Mouse (Mus musculus) large intestine, adult 2 months (tissue): ENCODE measurements around the gene Hmga2. TPM values are rescaled to one million over a fixed set of nuclear protein-coding genes. Genes with fewer than 3 reads are reported as not detected.

Experiments
- DNase-seq: peaks from one replicate; pipeline ENCODE4 v3.0.0-alpha.2; 2012; ENCODE audit warnings: low read depth, low spot score
- WGBS: fragments of 180-500 bp; shearing (Covaris S2); methylation state at CpG from one replicate; pipeline ENCODE4 v1.1.7; 2018; 5-methylcytosine and 5-hydroxymethylcytosine counted together
- polyA plus RNA-seq: library from polyadenylated mRNA; depleted of rRNA; stranded (reverse); fragments of >200 nt; gene quantifications from 2 replicates; pipeline ENCODE4 v1.2.3, GENCODE M21; 2012

Hmga2 gene
- polyA plus RNA-seq, 1 experiment: 1.1 TPM

DNA sequence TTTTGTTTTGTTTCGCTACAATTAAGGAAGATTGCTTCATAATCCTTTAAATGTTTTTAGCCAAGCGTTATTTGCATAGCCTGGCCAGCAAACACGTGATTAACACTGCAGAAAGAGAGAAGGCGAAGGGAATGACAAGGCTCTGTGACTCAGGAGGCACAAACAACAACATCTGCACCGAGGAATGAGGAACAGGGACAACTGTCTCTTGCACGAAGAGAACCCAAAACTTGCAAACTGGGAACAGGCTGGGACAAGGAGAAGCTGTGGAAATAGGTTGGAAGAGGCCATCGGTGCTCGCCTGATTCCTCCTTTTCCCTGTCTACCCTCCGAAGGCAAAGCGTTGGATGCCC is 47.1 kb downstream of the Hmga2 start:
- WGBS: 42% methylated on average over 10 of the region's 10 CpGs
- no peak for DNase-seq

- no peak for DNase-seq
- WGBS: 18% methylated on average over 33 of the region's 33 CpGs
These were observed 47.7 kb downstream of the Hmga2 start for GRCm38 (mm10) chr10:120428430-120429198.

GRCm38 (mm10) chr10:120426086-120426610 is 50.1 kb downstream of the Hmga2 start:
- no peak for DNase-seq
- 79% methylated on average over 14 of the region's 14 CpGs for WGBS

DNA sequence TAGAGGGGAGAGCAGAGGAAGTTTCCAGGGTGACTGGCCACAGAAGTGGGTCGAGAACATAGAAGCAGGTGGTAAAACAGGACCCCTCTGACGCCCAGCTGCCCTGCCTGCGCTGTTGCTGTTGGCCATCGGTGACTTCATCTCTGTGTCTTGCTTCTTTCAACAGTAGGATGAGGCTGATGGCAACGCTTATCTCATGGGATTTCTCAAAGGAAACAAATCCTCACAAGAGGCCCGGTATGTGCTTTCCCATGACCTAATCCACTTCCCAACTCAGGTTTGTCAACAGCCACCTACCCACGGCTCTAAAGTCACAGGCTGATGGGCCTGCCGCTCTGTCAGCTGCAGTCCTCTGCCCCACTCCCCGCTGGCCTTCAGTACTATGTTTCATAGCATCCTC is 52.3 kb downstream of the Hmga2 start:
- DNase-seq: no peak
- WGBS: 75% methylated on average over 9 of the region's 9 CpGs

DNA sequence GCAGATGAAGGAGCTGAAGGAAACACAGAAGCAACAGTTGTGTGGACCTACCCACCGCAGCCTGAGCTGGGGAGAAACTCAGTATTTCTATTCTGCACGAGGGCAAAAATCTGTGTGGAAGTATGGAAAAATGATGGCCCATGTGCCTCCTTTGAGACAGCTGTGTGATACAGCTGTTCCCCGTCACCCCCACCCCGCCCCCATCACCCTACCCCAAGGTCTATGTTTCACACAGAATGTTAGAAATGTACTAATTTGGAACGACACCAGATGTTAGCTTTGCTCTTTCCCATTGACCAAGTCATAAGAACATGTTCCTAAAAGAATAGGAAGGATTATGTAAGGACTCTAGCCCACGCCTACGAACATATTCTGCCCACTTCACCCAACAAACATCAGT is 53.0 kb downstream of the Hmga2 start:
- WGBS: 72% methylated on average over 7 of the region's 7 CpGs
- DNase-seq: no peak

GRCm38 (mm10) chr10:120422820-120423219 is 53.4 kb downstream of the Hmga2 start:
- WGBS: 22% methylated on average over 4 of the region's 4 CpGs

DNA sequence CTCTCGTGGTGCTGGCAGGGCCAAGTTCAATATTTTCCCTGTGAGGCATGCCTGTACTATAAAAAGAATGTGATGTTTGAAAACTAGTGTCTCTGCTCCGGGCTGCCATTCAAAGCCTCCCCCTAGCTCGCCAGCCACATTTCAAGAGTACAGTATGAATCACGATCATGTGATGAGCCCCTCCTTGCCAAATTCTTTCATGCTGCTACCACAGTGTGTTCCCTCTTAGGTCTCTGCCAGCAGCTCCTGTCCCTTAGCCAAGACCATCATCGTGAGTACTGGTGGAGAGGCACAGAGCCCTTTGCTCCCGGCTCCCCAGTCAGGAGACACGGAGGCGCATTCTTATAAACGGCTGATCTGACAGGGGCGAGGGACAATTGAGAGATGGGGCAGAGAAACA is 54.2 kb downstream of the Hmga2 start:
- WGBS: 6% methylated on average over 10 of the region's 10 CpGs
- DNase-seq: no peak

More at GRCm38 (mm10) chr10:120422820-120423219, 53.4 kb downstream of the Hmga2 start:
- DNase-seq: no peak

- 52% methylated on average over 15 of the region's 15 CpGs for WGBS
- DNase-seq: no peak
These were observed 55.2 kb downstream of the Hmga2 start for GRCm38 (mm10) chr10:120420971-120421629.

DNA sequence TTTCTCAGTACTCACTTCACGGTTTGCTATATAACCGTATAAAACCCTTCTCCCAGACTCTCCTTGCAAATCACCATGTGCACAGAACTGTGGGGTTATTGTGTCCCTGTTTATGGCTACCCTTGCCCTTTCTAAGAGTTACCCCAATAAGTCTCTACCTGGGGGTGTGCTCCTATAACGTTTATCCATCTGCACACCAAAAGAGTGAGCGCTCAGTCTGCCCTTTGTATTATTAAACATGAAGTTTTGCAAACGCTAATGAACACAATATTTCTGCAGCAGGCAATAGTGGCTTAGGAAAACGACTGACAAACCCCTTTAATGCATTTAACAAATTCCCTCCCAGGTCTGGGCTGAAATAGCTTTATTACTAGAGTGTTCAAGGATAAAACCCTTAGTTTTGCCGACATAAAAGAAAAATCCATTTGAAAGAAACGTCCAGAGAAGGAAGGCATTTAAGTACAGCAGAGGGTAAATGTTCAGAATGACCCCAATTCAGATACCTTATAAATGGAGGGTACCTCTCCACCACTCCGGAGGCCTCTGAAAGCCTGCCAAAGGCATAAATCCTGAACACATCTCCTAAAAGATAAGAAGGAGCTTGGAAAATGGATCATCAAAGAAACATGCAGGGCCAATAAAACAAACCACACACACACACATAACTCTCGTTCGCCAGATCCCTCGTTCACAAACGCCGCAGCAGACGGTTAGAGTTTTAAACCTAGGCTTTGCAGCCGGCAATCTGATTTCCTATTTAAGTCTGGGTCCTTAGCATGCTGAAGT is 57.3 kb downstream of the Hmga2 start:
- DNase-seq: no peak
- 24% methylated on average over 16 of the region's 16 CpGs for WGBS

- 28% methylated on average over 7 of the region's 7 CpGs for WGBS
These were observed 58.1 kb downstream of the Hmga2 start for GRCm38 (mm10) chr10:120418211-120418610.

DNA sequence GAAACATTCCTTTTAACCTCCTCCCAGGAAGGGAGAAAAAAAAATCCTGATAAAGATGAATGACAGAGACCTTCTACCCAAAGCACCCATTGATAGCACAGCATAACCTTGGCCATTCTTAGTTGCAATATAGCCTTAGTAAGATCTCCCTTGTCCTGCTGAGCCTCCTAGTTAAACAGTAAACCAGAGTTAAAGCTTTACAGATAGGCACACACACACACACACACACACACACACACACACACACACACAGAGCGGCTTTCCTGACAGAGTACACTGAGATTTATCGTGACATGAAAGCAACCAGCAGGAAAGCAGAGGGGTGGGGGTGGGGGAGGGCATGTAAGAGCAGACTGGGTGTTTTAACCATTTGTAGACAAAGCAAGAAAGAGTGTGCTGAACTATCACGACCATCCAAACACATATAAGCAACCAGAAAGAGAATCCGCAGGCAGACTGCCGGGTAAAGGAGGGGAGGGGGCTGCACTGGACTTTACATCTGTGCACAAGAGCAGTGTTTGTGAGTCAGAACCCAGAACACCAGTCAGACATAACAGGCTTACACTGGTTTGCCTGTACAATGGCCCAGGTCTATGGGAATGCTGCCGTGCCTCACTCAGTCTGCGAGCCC is 58.7 kb downstream of the Hmga2 start:
- no peak for DNase-seq
- WGBS: 29% methylated on average over 7 of the region's 7 CpGs

More at GRCm38 (mm10) chr10:120418211-120418610, 58.1 kb downstream of the Hmga2 start:
- DNase-seq: no peak

DNA sequence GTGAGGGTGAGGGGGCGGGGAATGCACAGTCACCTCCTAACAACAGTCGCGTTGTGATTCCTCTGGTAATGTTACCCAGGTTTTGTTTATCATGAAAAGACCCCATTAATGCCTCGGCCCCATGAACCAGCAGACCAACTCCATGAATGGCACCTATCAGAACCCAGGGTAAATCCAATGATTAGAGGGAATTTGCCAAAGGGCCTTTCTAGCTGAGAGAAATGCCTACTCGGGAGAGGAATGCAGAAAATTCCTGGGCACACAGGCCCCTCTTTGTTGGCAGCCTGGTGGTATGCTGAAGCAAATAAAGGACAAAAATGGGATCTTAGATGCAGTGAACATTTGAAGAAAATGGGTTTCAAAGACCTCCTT is 59.2 kb downstream of the Hmga2 start:
- 53% methylated on average over 5 of the region's 5 CpGs for WGBS
- no peak for DNase-seq

- DNase-seq: no peak
- 79% methylated on average over 12 of the region's 12 CpGs for WGBS
These were observed 59.6 kb downstream of the Hmga2 start for GRCm38 (mm10) chr10:120416628-120417027.

DNA sequence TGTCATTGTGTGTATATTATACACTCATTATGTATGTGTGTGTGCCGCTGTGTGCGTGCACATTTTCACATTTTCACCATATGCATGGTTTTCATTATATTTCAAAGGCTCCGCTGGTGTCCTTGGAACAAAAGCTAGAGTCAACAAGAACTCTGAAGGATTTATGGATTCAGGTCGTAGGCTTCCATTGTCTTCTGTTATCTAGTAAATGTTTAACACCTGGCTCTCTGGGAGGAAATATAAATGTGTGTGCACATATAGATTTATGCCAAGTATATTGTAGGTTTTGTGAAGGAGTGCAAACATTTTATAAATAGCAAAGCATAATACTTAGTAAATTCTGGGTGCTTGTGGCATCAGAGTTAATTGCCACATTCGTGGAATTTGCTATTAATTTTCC is 64.1 kb downstream of the Hmga2 start:
- DNase-seq: no peak
- 33% methylated on average over 5 of the region's 5 CpGs for WGBS

GRCm38 (mm10) chr10:120410958-120411357 is 65.3 kb downstream of the Hmga2 start:
- no peak for DNase-seq
- 68% methylated on average over 4 of the region's 4 CpGs for WGBS

- WGBS: 84% methylated on average over 9 of the region's 9 CpGs
- DNase-seq: no peak
These were observed 67.1 kb downstream of the Hmga2 start for GRCm38 (mm10) chr10:120409131-120409530.

GRCm38 (mm10) chr10:120407230-120407629 is 69.0 kb downstream of the Hmga2 start:
- 76% methylated on average over 9 of the region's 9 CpGs for WGBS
- no peak for DNase-seq

GRCm38 (mm10) chr10:120406038-120406437 is 70.2 kb downstream of the Hmga2 start:
- DNase-seq: no peak
- 88% methylated on average over 9 of the region's 9 CpGs for WGBS

- 84% methylated on average over 4 of the region's 4 CpGs for WGBS
- DNase-seq: no peak
These were observed 70.9 kb downstream of the Hmga2 start for GRCm38 (mm10) chr10:120405322-120405721.

GRCm38 (mm10) chr10:120402966-120403365 is 73.3 kb downstream of the Hmga2 start:
- no peak for DNase-seq
- 35% methylated on average over 5 of the region's 5 CpGs for WGBS
